Mouse (Mus musculus) kidney, adult 9 months (tissue): Measurements from ENCODE around the gene Lin52.

Experiments used
- DNase-seq: peaks from one replicate; pipeline ENCODE4 v3.0.0; 2022

The Lin52 gene

DNA sequence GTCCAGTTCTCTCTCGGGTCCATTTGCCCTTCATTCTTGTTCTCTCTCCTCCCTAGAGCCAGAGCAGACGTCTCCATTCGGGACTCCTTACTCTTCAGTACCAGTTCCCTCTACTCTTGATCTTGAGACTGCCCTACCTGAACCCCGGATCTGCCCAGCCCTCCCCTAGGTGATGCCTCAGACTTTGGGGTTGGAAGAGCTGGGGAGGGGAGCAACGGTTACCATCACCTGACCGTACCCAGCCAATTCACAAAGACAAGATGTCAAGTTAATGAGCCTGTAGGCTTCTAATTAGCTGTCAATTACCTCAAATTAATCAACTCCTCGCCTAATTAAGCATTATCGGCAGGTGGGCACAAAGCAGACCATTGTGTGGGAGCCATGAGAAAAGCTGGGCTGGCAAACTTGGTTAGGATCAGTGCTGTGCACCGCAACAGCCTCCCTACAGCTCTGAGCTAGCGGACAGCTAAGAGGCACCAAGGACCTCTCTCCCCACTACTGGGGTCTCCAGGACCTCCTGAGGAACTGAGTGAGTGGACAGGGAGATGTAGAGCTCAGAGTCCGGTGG, 90.3 kb downstream of the Lin52 start:
- DNase-seq, result no peak

DNA sequence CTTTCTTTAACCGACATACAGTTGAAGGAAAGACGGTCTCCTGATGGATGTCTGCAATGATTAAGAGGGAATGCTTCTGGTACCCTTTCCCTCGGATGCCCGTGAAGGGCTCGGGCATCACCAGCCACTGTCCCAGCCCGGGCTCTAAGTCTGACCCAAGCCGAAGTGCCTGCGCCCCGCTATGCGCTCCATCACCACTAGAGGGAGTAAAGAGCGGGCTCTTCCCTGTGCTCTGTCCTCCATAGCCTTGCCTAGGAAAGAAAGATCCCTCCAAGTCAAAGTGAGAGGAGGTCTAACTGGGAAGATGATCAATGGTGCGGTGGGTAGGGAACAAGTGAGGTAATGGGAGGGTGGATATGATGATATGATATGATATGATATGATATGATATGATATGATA, 94.8 kb downstream of the Lin52 start:
- peak; percentile 56 for DNase-seq

DNA sequence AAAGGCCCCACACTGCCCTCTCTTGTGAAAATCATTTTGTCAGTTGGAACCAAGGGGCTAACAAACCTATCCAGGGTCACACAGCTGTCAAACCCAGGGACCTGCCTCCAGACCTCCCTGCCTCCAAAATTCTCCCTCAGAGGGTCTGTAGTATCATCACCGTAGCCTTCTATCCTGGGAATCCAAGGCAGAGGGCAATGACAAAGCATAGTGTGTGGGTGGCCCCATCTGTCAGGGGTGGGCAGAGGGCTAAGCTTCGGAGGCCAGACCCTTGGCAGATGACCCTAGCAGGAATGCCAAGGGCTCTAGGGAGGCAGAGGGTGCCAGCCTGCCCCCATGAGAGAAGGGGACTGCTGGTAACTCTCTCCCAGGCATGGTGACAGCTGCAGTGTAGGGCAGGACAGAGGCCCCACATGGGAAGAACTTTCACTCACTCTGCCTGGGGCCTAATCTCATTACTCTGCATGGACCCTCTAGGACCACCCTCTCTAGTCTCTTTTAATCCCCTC, 95.4 kb downstream of the Lin52 start:
- DNase-seq, result no peak

DNA sequence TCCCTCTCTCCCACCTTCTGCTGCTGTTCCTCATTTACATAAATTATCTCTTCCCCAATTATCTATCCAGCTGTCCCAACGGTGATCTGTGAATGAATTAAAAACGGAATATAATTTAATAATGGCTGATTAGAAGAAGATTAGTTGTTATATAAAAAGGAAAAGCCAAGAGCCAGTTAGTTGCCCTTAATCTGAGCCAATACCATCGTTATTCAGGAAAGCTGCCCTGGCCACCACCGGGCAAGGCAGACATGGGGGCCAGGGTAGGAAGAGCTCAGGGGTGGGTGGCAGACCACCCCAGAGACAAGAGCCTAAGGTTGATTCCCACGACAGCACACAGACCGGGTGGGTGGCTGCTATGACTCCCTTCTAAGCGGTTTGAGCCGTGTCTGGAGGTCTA, 97.0 kb downstream of the Lin52 start:
- DNase-seq, result no peak

DNA sequence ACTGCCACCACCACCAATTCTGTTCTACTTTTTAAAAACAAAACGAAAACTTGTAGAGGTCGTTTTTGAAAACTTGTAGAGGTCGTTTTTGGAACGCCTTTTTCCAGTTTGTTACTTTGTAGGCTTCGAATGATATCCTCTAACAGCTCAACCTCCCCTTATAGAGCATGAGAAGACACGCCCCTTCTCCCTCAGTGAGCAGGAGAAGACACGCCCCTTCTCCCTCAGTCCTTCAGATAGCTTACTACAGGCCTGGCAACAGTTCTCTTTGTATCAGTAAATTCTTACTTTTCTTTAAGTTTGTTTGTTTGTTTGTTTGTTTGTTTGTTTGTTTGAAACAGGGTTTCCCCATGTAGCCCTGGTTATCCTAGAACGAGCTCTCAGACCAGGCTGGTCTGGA, 104.0 kb downstream of the Lin52 start:
- no peak for DNase-seq

DNA sequence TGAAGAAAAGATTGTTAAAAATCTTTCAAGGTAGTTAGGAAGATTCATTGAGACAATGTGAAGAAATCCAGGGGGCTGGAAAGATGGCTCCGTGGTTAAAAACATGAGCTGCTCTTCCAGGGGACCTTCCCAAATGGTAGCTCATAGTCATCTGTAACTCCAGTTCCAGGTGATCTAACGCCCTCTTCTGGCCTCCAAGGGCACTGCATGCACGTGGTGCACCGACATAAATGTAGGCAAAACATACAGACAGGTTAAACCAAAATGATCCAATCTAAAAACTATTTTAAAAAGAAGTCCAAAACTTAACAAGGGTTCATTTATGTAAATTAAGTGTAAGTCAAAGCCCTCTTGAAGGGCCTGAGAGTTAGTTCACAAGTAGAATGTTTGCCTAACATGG, 111.3 kb downstream of the Lin52 start:
- no peak for DNase-seq

DNA sequence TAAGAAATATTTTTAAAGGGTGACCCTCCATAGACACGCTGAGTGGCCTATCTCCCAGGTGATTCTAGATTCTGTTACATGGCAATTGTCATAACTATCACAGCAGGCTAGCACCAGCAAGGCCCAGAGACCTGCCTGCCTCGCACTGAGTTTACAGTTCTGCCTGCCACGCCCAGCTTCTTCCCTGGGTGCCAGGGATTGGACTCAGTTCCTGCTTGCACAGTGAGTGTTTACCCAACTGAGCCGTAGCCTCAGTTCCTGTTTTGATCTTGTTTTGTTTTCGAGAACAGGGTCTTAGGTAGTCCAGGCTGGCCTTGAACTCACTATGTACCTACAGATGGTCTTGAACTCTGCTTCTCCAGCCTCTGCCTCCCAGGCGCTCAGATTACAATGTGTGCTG, 116.4 kb downstream of the Lin52 start:
- no peak for DNase-seq

DNA sequence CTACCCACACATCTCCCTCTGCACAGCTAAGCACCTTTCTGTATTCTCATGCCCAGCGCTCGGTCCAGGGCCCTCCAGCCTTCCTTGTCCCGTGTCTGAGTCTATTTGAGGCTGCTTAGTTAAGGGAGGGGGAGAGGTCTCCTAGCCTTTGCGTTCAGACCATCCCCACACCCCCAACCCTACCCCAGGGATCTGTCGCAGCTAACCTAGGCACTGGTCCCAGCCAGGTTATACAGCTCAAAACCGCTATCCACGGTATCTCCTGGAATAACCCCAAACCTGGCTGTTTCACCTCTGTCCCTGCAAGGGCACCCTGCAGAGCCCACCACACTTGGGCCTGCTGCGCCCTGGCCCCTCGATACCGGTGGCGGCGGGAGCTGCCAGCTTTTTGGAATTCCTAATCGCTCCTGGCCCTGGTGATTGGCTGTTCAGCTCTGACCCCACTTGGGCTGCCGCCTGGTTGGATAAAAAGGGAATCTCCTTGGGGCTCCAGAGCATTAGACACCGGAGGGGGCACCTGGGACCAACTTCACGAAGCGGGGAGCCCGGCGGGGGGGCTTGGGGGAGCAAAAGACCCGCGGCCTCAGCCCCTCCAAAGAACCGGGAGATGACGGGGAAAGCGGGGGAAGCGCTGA, 118.2 kb downstream of the Lin52 start, which contains the start of gene Vsx2:
Gene Vsx2 (plus strand): TSS at position 427 of the 635 bp plus-strand sequence.
- no peak for DNase-seq

DNA sequence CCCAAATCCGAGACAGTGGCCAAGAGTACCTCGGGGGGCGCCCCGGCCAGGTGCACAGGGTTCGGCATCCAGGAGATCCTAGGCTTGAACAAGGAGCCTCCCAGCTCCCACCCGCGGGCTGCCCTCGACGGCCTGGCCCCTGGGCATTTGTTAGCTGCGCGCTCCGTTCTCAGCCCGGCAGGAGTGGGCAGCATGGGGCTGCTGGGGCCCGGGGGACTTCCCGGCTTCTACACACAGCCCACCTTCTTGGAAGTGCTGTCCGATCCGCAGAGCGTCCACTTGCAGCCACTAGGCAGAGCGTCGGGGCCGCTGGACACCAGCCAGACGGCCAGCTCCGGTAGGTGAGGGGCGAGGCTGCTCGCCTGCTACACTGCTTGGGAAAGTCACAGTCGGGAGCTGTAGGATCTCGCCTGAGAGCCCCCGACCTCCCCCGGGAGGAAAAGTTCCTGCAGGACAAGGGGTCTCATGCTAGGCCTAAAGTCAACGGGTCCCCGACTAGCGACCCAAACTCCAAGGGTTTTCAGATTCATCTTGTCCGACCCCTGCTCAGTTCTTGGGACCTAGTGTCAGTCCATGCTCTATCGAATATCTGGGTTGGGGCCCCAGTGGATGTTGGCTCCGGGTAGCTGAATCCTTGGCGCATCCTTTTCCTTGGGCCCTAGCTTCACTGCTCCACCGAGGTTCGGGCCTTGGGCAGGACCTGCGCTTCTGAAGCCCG, 118.9 kb downstream of the Lin52 start:
- DNase-seq, result no peak

DNA sequence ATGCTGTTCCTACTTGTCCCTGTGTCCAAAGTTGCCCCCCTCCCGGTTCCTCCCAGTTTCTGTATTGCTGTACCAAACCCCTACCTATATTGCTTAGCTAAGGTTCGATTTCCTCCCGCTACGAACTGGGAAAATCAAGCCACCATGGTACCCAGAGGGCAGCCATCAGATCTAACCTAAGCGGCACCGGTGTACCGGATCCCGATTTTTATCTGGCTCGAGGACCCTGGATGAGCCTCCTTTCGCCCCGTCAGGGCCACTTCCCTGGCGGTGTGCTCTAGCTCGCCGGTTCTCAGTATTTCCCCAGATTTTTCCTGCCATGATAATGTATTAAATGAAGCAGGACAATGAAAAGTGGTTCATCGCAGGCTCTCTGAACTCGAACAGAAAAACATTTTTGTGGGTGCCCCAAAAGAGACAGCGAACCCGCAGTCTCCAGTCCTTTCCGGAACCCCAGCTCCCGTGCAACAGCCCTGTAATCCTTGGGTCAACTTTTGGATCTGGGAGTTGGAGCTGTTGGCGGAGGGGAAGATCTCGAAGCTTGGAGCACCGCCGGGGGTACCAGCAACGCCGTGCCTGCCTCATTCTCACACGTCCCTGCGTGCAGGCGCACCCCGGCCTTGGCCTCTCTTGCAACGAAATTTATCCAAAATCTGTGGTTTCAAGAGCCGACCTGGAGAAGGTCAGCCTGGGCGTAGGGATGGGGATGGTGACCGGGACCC, 119.6 kb downstream of the Lin52 start:
- DNase-seq, result no peak

DNA sequence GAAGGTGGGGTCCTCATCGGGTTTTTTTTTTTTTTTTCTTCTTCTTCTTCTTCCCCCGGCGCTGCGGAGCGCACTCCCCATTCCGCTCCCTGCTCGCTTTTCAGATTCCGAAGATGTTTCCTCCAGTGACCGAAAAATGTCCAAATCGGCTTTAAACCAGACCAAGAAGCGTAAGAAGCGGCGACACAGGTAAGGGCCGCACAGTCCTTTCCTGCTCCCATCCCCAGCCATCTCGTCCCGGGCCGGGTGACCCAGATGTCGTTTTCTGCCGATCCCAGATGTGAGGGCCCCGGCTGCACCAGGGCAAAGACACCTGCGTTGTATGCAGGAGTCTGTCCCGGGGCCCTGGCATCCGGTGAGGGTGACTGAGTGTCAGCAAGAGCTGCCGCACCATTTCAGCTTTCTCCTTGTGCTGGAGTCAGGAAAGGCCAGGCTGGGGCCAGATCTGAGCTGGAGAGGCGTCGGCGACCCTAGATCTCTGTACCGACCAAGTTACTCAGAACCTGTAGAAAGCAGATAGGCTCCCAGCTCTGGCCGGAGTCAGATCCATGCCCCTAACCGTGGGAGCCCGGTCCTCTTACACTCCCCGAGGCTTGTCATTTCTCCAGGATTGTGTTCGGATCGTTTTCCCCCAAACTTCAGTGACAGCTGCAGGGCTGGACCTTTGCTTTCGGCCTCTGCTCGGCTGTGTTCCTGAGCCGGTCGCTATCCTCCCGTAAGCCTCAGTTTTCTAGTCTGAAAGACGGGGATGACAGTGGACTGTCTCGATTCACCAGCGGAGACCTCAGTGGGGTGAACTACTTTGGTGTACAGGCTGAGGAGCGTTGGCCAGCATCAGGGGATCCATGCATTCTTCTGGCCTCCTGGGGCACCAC, 120.5 kb downstream of the Lin52 start:
- DNase-seq, result no peak

DNA sequence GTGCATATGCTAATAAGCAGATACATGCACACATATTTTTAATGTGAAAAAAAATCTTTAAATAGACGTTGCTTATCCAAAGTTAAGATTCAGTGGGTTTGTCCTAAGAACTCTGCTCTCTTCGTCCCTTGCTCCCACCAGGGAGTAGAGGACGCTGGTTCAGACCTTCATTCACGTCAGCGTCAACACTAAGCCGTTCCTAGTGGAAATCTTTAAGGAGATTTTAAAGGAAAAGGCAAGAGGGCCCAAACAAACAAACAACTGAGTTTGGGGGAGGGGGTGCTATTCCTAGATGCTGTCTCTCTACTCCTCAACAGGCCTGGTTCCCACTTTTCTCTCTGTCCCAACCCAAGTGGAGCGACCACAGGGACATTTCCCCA, 121.1 kb downstream of the Lin52 start:
- no peak for DNase-seq

DNA sequence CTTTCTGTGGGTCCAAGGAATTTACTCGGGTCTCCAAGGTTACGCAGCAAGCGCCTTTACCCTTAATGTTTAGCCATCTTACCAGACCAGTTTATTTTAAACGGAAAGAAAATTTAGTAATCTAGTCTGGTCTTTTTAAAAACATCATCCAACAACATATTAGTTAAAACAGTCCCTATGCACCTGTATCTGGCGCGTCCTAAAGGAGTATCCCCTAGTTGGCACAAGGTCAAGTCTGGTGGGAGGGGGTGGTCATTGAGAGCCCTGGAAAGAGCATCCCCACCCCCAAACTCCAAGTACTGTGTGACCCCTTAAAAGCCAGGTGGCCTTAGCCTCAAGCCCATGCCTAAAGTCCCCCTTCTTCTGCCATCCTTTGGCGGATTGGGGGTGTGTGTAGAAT, 121.9 kb downstream of the Lin52 start:
- no peak for DNase-seq

DNA sequence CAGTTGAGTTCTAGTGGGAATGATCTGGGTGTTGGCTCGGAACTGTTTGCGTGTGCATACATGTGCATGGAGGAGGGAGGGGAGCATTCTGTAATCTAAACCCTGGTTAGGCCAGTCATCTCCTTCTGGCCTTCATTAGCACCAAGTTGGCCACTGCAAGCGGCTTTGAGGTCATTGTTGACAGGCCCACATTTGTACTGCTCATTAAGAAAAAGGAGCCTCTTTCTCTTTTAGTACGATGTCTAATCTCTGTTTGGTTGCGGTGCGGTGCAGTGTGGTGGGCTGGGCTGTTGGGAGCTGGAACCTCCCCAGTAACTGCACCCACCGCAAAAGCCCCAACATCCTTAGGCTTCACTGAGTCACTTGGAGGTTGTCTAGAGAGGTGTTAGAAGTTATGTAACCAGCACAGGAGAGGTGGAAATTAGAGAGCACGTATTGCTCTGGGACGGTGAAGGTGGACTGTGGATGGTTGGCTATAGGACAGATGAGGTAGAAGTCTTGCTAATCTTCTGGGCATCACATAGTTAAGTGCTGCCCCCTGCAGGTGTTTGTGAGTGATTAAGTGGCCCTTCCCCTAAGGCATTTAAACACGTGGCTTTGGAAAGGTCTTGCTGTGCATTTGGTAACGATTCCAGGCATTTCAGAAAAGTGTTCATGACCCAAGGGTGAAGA, 126.7 kb downstream of the Lin52 start:
- no peak for DNase-seq

DNA sequence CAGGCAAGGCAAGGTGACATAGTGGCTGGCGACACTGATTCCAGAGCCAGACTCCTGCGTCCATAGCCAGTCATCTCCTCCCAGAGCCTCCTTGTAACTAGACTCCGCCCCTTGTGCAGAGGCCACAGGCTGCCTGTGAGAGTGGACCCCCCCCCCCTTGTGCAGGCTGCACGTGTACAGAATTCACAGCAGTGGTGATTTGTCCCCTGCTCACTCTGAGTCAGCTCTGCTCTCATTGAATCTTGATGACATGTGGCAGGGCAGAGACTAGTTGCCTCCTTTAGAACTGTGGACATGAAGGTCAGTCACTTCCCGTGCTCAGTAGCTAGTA, 127.2 kb downstream of the Lin52 start:
- DNase-seq, result no peak

DNA sequence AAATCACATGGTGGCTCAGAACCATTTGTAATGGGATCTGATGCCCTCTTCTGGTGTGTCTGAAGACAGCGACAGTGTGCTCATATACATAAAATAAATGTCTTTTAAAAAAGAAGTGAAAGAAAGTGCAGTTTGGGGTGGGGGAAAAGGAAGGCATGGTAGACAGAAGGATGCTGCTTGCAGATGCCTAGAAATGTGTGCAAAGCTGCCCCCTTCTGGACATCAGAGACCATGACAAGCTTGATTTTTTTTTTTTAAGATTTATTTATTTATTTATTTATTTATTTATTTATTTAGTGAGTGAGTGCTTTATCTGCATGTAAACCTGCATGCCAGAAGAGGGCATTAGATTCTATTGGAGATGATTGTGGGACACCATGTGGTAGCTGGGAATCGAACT, 130.1 kb downstream of the Lin52 start:
- DNase-seq, result no peak

DNA sequence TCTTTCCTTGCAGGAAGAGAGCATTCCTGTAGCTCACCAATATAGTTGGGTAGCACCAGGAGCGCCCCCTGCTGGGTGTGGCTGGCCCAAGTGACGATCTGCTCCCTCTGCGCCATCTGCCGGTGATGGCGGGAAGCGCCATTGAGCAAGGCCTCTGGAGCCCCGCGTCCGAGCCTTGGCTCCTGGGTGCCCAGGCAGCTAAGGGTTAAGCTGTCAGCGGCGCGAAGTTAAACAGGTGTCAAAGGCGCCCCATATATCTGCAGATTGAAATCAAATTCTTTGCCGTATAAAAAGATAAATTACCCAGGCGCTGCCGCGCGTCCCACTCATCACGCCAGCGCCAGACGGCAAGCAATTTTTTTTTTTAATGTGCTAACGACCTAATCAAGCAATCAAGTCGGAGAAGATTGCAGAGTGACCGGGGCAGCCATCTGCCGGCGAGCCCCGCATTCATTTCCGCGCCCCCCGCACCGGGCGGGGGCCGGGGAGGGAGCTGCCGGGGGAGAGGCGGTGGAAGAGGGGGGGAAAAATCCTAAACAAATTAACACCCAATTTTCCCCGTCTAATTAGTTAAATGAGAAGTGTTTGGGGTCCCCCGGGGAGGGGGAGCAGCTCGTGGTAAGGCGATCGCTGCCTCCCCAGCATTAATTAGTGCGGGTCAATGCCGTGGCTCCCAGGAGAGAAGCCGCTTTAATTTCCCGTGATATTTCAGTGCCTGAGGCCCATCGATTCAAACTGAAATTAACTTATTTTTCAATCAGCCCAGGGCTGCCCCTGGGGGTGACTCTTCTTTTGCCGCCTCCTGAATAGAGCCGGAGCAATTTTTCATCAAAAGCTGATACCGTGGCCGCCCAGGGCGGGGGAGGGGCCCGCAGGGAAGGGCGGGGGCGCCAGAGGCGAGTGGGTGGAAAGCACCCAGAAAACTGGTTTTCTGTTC, 138.9 kb downstream of the Lin52 start:
- peak; percentile 94 for DNase-seq
